Mouse (Mus musculus) liver, postnatal 0 days (tissue): Measurements from ENCODE around the gene Zbtb3. TPM values are rescaled to one million over a fixed set of nuclear protein-coding genes. Genes with fewer than 3 reads are reported as not detected.

Experiments used
- ATAC-seq: fragments of 200-750 bp; cut with Nextera tagmentation; 2 replicates; pipeline ENCODE4 v1.8.0; 2017; ENCODE audit warnings: mild to moderate bottlenecking, moderate library complexity
- DNase-seq: peaks from one replicate; pipeline ENCODE4 v3.0.0-alpha.2; 2016
- H3K27ac ChIP-seq: fragments of 300-500 bp; sonication (generic); 2 replicates; pipeline ENCODE4 v1.5.1; 2014; ENCODE audit warnings: antibody characterized with exemption, moderate library complexity, mild to moderate bottlenecking, low read depth
- H3K27me3 ChIP-seq: fragments of 300-500 bp; sonication (generic); 2 replicates; pipeline ENCODE4 v1.6.1; 2014; ENCODE audit warnings: low read length, control low read depth, mixed read lengths; ENCODE audit not compliant: insufficient read depth
- H3K36me3 ChIP-seq: fragments of 300-500 bp; sonication (generic); replicated peaks from 2 replicates; pipeline ENCODE4 v1.6.1; 2014; ENCODE audit warnings: mild to moderate bottlenecking, control low read depth, low read length, moderate library complexity, mixed read lengths; ENCODE audit not compliant: insufficient read depth
- H3K4me1 ChIP-seq: fragments of 300-500 bp; sonication (generic); 2 replicates; pipeline ENCODE4 v1.6.1; 2014; ENCODE audit warnings: antibody characterized with exemption, mild to moderate bottlenecking, control low read depth; ENCODE audit not compliant: insufficient read depth
- H3K4me2 ChIP-seq: fragments of 300-500 bp; sonication (generic); 2 replicates; pipeline ENCODE4 v1.6.1; 2014; ENCODE audit warnings: low read depth, mild to moderate bottlenecking, low read length, moderate library complexity, mixed read lengths
- H3K4me3 ChIP-seq: fragments of 300-500 bp; sonication (generic); 2 replicates; pipeline ENCODE4 v1.5.1; 2014; ENCODE audit warnings: low read depth, low read length
- H3K9ac ChIP-seq: fragments of 300-500 bp; sonication (generic); replicated peaks from 2 replicates; pipeline ENCODE4 v1.6.1; 2014; ENCODE audit warnings: mild to moderate bottlenecking, moderate library complexity
- H3K9me3 ChIP-seq: fragments of 300-500 bp; sonication (generic); 2 replicates; pipeline ENCODE4 v1.6.1; 2016; ENCODE audit warnings: mild to moderate bottlenecking, control low read depth, low read length, mixed read lengths
- CTCF ChIP-seq: sonication (generic); IDR thresholded peaks from 2 replicates; pipeline ENCODE4 v1.5.1; 2016; ENCODE audit warnings: antibody characterized with exemption, low read depth
- EP300 ChIP-seq: IDR thresholded peaks from 2 replicates; pipeline ENCODE4 v1.6.1; 2016; ENCODE audit warnings: antibody characterized with exemption, low read depth, mild to moderate bottlenecking
- WGBS: fragments of 180-500 bp; shearing (Covaris S2); extraction: QIAGEN DNeasy Blood & Tissue Kit; methylation state at CpG from one replicate; pipeline ENCODE4 v1.1.7; 2014; ENCODE audit not compliant: insufficient replicate concordance; 5-methylcytosine and 5-hydroxymethylcytosine counted together
- polyA plus RNA-seq: library from polyadenylated mRNA; unstranded; fragments of >200 nt; fragmentation: Nextera tagmentation; extraction: Ambion mirVana; gene quantifications from 2 replicates; pipeline ENCODE4 v1.2.1, GENCODE M21; 2015

The Zbtb3 gene
- 0.82 and 0.91 TPM in 2 replicates for polyA plus RNA-seq

- under 1% methylated on average over 30 of the region's 30 CpGs for WGBS
- TF ChIP-seq CTCF (no peak), EP300 (peak; percentile 56; the same call in 1 of the 2 replicates)
- H3K4me2 ChIP-seq, result peak within 1 kb of the TSS; percentile 84
- DNase-seq (peak; percentile 94), ATAC-seq (peak; percentile 97)
- H3K4me1 ChIP-seq, result peaks cover 24% of the 10 kb centered on the region
- H3K27ac ChIP-seq, result peak within 1 kb of the TSS; percentile 79
- peaks cover 3% of the 10 kb centered on the region; the same call in 1 of the 2 replicates for H3K36me3 ChIP-seq
- H3K9ac ChIP-seq, result peak within 1 kb of the TSS; percentile 73
- H3K4me3 ChIP-seq, result peak within 1 kb of the TSS; percentile 75
- no peaks in the 10 kb centered on the region for H3K27me3 ChIP-seq
- no peaks in the 10 kb centered on the region for H3K9me3 ChIP-seq
Measured at GRCm38 (mm10) chr19:8802130-8802821, at the start of gene Zbtb3. Gene Zbtb3, plus strand, starts transcription at chr19:8802555.

DNA sequence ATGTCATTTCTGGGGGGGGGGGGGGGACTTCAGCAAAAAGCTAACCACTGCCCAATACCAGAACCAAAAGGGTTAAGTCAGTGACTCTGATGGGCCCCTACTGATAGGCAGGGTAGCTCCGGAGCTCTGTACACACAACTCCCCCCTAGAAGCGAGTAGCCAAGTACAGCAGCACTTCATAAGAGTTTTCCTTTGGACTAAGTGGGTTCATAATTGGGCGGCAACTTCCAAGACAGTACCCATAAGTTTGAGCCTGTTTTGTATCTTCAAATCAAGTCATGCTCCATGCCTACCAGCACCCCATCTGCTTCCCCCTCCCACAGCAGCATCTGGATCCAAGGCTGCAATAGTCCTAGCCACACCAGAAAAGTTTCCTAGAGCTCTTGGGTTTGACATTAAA is 46.7 kb upstream of the Zbtb3 start:
- H3K27ac ChIP-seq, result no peak overlapping the region; the same call in 1 of the 2 replicates
- H3K4me2 ChIP-seq, result peak overlapping the region; percentile 86
- ATAC-seq, result no peak
- peaks cover 27% of the 10 kb centered on the region for H3K4me1 ChIP-seq
- H3K9ac ChIP-seq, result peak overlapping the region; percentile 97
- H3K4me3 ChIP-seq, result 0 out of 2 replicates have a peak overlapping the region, but pooled peaks have one; percentile 94
- H3K9me3 ChIP-seq, result no peaks in the 10 kb centered on the region
- no peak for TF ChIP-seq EP300
- no peak for TF ChIP-seq CTCF
- peaks cover 44% of the 10 kb centered on the region for H3K36me3 ChIP-seq
- no peaks in the 10 kb centered on the region for H3K27me3 ChIP-seq
- 53% methylated on average over 3 of the region's 3 CpGs for WGBS
- DNase-seq, result no peak

- peaks cover 27% of the 10 kb centered on the region for H3K4me1 ChIP-seq
Measured at GRCm38 (mm10) chr19:8756635-8757387, 45.5 kb upstream of the Zbtb3 start, which contains the start of gene Nxf1. Gene Nxf1, plus strand, starts transcription at chr19:8757073.

GRCm38 (mm10) chr19:8757471-8757998 is 44.8 kb upstream of the Zbtb3 start:
- Histone ChIP-seq H3K4me3 (peak overlapping the region; percentile 94), H3K9me3 (no peaks in the 10 kb centered on the region), H3K4me1 (peaks cover 27% of the 10 kb centered on the region), H3K9ac (peak overlapping the region; percentile 97), H3K36me3 (peaks cover 34% of the 10 kb centered on the region), H3K4me2 (peak overlapping the region; percentile 86), H3K27ac (peak overlapping the region; percentile 94), H3K27me3 (no peaks in the 10 kb centered on the region)
- no peak for TF ChIP-seq EP300
- no peak for TF ChIP-seq CTCF
- no peak for DNase-seq
- 2% methylated on average over 14 of the region's 14 CpGs for WGBS
- ATAC-seq, result no peak

More at GRCm38 (mm10) chr19:8756635-8757387, 45.5 kb upstream of the Zbtb3 start, which contains the start of gene Nxf1:
- Histone ChIP-seq H3K9me3 (no peaks in the 10 kb centered on the region), H3K4me3 (peak within 1 kb of the TSS; percentile 94), H3K27me3 (no peaks in the 10 kb centered on the region), H3K36me3 (peaks cover 34% of the 10 kb centered on the region), H3K4me2 (peak within 1 kb of the TSS; percentile 86), H3K27ac (peak within 1 kb of the TSS; percentile 94), H3K9ac (peak within 1 kb of the TSS; percentile 97)
- peak; percentile 97 for DNase-seq
- TF ChIP-seq EP300, result no peak
- TF ChIP-seq CTCF, result no peak
- WGBS, result under 1% methylated on average over 71 of the region's 75 CpGs
- ATAC-seq, result peak; percentile 96

- Histone ChIP-seq H3K4me2 (peak overlapping the region; percentile 86), H3K36me3 (peaks cover 36% of the 10 kb centered on the region), H3K9me3 (no peaks in the 10 kb centered on the region), H3K27me3 (no peaks in the 10 kb centered on the region), H3K4me1 (peaks cover 27% of the 10 kb centered on the region), H3K27ac (0 out of 2 replicates have a peak overlapping the region, but pooled peaks have one; percentile 5), H3K4me3 (peak overlapping the region; percentile 94; the same call in 1 of the 2 replicates), H3K9ac (peak overlapping the region; percentile 97; the same call in 1 of the 2 replicates)
- ATAC-seq (no peak), DNase-seq (no peak)
- WGBS, result 43% methylated on average over 2 of the region's 2 CpGs
- no peak for TF ChIP-seq EP300
- no peak for TF ChIP-seq CTCF
Measured at GRCm38 (mm10) chr19:8758899-8759298, 43.5 kb upstream of the Zbtb3 start.
